Mouse (Mus musculus) adrenal gland, adult 8-10 months (tissue): ENCODE results near the gene Zyx. TPM values are rescaled to one million over a fixed set of nuclear protein-coding genes. Genes with fewer than 3 reads are reported as not detected.

Experiments used
- DNase-seq: peaks from one replicate; pipeline ENCODE4 v3.0.0; 2022
- total RNA-seq, 4 experiments: library from RNA; stranded (reverse); gene quantifications; 2 replicates each; pipeline ENCODE4 v1.2.4; 2022

The Zyx gene
- total RNA-seq, 4 experiments from 2014 or later, result 78.9 to 118 (median 89.4) TPM

DNA sequence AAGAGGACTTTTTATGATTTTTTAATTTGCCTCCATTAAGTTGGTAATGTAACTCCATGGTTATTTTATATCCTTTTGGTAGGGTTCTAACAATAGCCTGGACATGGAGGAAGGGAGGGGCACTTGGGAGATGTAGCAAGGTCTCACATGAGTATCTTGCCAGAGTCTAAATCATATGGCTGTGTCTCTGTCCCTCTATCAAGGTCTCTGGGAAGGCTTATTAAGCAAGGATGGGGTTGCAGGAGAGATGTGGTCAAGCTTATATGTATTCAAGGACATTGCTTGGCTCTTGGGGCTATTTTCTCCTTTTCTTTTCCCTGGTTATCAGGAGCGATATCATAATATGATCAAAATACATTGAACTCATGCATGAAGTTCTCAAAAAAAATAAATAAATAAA lies 49.6 kb downstream of the Zyx start:
- peak; percentile 48 for DNase-seq

GRCm38 (mm10) chr6:42399938-42400337 lies 50.5 kb downstream of the Zyx start, which contains the start of gene Tas2r143:
Gene Tas2r143, plus strand, starts transcription at chr6:42400238.
- DNase-seq, result no peak

- DNase-seq, result no peak
Observed at GRCm38 (mm10) chr6:42405134-42405533, 55.7 kb downstream of the Zyx start, which contains the start of gene Tas2r135. Gene Tas2r135, plus strand, starts transcription at chr6:42405434.

Other genes with a start within 250 kb of the Zyx start
- gene Tas2r139, start 208.7 kb upstream of the Zyx start, total RNA-seq, result not detected
- gene Tas2r144, start 134.3 kb upstream of the Zyx start, total RNA-seq, result not detected
- gene Gstk1, start 103.7 kb upstream of the Zyx start, total RNA-seq, result 100 to 1,000 TPM in 2 of 4 experiments, 10 to 100 TPM in 2; 66.8 to 415 (median 181) TPM
- gene Tmem139, start 87.7 kb upstream of the Zyx start, total RNA-seq, result 1 to 10 TPM in 2 of 4 experiments, under 1 TPM in 1, not detected in 1; 0.27 to 4.7 (median 4.5) TPM
- gene Casp2, start 84.6 kb upstream of the Zyx start, total RNA-seq, result 10 to 100 TPM; 20.1 to 27.2 (median 26.3) TPM
- gene Clcn1, start 62.9 kb upstream of the Zyx start, total RNA-seq, result under 1 TPM in 2 of 4 experiments, not detected in 2; 0.13 to 0.68 TPM
- under 1 TPM; 0.12 to 0.23 (median 0.15) TPM for gene Fam131b, start 25.0 kb upstream of the Zyx start, total RNA-seq
- gene Epha1, start 23.6 kb downstream of the Zyx start, total RNA-seq, result 1 to 10 TPM in 2 of 4 experiments, under 1 TPM in 2; 0.46 to 1.6 (median 0.99) TPM
- 1 to 10 TPM; 1.9 to 7.8 (median 3.5) TPM for gene Tas2r143, start 50.6 kb downstream of the Zyx start, total RNA-seq
- gene Tas2r135, start 55.8 kb downstream of the Zyx start, total RNA-seq, result 1 to 10 TPM in 3 of 4 experiments, under 1 TPM in 1; 1.00 to 5.7 (median 2.6) TPM
- gene Tas2r126, start 84.9 kb downstream of the Zyx start, total RNA-seq, result 1 to 10 TPM in 2 of 4 experiments, under 1 TPM in 1, not detected in 1; 0.77 to 2.5 (median 2.4) TPM
- not detected for gene Olfr458, start 115.6 kb downstream of the Zyx start, total RNA-seq
- gene Olfr457, start 126.7 kb downstream of the Zyx start, total RNA-seq, result not detected
- gene Olfr456, start 137.6 kb downstream of the Zyx start, total RNA-seq, result not detected
- not detected for gene Olfr455, start 198.0 kb downstream of the Zyx start, total RNA-seq
- not detected for gene Tcaf3, start 248.1 kb downstream of the Zyx start, total RNA-seq